Mouse (Mus musculus): ENCODE data around the gene Hnrnpdl.
A peak's percentile ranks its signal among the peaks of the same experiment; 100 is the strongest.

Hnrnpdl gene

DNA sequence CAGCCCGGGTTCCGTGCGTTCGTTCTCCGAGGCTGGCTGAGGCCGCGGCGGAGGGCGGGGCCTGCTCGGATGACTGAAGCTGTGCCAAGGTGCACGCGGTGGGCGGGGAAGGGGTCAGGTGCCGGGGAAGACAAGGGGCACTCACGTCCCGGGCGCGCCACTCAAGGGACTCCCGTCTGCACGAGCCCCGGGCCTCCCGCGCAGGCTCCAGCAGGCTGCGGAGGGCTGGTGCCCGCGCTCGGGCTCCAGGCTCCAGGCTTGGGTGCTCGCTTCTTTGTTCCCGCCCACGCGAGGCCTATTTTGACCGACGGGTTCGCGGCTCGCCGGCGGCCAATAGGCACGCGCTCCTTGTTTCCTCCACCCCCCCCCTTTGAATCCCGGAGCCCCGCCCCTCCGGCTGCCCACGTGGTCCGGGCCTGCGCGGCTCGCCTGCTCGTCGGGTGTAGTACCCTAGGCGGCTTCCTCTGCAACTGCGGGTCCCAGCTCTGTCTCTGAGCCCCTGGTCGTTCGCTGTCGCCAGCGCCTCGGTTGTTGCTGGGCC lies at the start of gene Hnrnpdl, which contains the start of gene Enoph1:
Gene Hnrnpdl, minus strand, starts transcription at position 63 of the 541 bp plus-strand sequence.
Gene Enoph1, plus strand, starts transcription at position 384 of the 541 bp plus-strand sequence.
- peak; percentile 95 for DNase-seq (ENCODE audit: low read depth, low spot score)

- DNase-seq (ENCODE audit: low read depth, low spot score) = peak; percentile 8
Measured at GRCm38 (mm10) chr5:100085097-100085496, 45.6 kb upstream of the Hnrnpdl start.

DNA sequence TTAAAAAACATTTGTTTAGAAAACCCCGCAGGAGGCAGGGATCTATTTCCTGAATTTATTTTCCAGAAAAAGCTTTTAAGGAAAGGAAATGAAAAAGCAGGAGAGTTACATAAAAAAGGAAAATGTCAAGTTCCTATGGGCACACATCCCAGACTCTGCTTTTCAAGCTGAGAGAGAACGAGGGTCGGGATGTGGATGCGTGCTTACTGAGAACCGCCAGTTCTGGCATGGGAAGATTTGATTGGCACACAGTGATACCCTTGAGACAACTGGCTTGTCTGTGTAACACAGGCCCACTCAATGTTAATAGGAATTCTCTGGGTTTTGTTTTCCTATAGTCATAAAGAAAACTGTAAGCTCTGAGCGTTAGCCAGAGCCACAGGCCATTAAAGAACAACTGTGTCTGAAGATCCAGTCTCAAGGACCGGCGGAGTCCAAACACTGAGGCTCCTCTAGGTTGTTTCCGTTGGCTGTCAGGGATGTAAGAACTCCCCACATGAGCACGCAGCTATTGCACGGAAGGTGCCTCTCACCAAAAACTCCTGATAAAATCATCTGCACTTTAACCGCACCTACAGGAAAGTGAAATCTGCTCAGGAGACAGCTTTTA lies 44.6 kb upstream of the Hnrnpdl start:
- DNase-seq (ENCODE audit: low read depth, low spot score) = no peak

- DNase-seq (ENCODE audit: low read depth, low spot score) = no peak
Measured at GRCm38 (mm10) chr5:100082006-100082405, 42.5 kb upstream of the Hnrnpdl start.

DNA sequence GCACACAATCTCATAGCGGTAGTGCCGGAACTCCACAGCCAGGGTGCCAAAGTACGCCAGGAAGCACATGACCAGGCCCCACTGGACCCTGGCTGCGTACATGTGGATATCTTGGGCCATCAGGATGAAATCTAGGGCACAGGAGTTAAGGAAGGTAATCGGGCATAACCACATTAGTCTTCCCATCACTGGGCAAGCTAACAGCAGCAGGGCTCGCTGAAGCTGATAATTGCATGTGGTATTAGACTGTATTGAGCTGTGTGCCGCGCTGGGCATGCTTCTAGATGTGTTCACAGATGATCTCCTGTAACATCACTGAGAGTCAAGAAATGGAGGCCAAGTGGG lies 40.4 kb upstream of the Hnrnpdl start:
- no peak for DNase-seq (ENCODE audit: low read depth, low spot score)

DNA sequence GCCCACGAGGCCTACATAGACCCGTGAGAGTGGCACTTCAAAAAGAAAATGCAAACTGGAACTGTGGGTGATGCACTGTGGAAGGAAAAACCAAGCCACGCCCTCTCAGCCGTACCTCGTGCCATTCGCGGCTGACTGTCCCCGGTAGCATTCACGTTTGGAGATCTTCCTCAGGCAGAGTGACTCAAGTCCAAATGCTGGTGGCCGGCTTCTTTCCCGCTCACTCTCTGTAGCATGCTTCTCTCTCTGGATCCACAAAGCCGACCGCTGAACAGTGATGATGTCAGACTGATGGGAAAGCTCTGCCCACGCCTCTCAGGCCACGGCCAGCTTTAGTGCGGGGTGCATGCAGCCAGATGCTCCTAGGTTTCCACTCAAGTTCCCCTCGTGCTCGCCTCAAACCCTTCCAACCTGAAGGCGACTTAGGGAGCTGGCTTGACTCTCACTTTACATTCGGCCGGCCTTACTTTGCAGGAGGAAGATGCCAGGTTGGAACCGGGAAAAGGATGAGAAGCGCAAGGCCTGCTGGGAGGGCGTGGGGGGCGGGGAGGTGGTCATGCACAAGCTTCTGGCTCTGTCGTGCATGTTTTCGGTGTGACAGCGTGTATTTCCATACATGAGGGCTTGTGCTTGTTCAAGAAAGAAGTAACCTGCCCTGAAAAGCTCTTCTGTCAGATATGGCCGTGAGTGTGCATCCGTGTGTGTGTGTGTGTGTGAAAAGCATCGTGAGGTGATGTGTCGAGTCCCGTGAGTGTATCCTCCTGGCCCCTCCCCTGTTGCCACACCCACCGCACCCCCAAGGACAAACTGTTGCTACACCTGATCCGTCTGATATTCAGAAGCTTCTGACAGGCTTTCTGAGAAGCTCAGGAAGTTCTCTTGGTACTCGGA lies 39.8 kb upstream of the Hnrnpdl start:
- DNase-seq (ENCODE audit: low read depth, low spot score) = no peak

DNA sequence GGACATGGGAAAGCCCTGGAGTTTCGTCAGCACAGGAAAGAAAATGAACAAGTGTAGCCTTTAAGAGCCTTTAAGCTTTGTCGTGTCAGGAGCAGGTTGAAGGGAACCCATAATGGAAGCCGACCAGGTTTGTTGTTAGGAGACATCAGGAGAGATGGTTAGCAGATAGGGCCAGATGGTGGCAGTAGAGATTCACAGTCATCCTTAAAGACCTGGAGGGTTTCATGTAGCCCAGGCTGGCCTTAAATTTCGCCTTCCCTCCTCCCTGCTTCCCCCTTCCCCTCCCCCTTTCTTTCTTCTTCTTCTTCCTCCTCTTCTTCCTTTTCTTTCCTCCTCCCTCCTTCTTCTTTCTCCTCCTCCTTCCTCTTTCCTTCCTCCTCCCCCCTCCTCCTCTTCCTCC lies 35.1 kb upstream of the Hnrnpdl start:
- DNase-seq (ENCODE audit: low read depth, low spot score) = no peak

DNA sequence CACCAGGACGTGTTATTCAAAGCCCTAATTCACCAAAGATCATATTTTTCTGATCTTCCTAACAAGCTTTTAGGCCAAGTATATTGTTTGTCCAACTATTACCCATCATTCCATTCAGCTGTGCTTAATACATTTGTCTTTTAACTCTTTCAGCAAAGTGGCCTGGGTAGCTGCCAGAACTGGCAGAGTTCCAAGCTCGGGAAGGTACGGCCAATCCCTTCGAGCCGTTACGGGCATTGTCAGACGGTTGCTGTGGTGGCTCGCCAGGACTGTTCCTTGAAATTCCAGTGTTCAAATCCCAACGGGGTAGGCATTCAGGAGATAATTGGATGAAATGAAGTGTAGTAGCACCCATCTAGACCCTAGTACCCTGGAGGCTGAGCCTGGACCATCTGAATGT lies 33.1 kb upstream of the Hnrnpdl start:
- no peak for DNase-seq (ENCODE audit: low read depth, low spot score)

- no peak for DNase-seq (ENCODE audit: low read depth, low spot score)
Measured at GRCm38 (mm10) chr5:100071541-100071940, 32.1 kb upstream of the Hnrnpdl start.

DNA sequence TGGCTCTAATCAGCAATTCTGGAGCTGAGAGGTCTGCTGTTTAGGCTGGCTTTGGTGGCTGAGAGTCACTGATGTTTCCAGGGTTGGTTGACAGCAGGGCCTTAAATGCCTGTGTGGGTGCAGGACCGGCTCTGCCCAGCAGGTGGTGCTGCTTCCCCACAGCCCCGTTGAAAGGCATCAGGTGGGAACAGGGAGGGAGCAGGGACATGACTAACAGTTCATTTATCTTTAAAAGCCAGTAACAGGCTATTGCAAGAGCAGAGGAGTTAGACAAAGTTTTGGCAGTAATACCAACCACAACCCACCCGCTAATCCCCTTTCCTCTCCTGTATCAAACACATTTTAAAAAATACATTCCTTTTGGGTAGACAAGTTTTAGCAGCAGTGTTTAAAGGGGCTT lies 30.8 kb upstream of the Hnrnpdl start:
- DNase-seq (ENCODE audit: low read depth, low spot score) = peak; percentile 83

DNA sequence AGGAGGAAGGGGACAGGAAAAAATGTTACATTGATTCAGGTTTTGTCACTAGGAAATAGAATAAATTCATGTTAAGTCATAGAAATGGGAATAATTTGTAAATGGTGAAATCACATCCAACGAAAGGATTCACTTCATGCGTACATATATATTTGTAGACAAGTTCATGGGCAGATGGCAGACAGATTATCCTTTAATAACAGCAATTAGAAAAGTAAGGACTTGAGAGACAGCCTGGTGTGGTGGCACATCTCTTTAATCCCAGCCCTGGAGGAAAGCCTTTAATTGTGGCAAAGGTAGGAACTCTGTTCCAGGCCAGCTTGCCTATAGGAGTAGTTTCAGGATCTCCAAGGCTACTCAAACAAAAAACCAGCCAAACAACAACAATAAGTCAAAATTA lies 30.1 kb upstream of the Hnrnpdl start:
- no peak for DNase-seq (ENCODE audit: low read depth, low spot score)

DNA sequence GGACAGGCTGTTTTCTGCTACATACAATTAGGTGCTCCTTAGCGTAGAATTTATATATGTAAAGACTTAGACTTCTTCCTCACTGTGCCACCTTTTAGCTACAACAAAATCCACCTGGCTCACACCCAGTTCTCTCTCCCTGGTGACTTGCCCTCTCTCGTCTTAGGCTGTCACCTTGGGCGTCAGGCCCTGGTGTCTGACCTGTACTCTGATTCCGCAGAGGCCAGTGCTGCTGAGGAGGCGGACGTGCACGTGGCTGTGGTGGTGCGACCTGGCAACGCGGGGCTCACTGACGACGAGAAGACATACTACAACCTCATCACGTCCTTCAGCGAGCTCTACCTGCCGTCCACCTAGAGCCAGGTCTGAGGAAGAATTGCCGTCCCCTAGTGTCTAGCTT lies 28.1 kb upstream of the Hnrnpdl start:
- no peak for DNase-seq (ENCODE audit: low read depth, low spot score)

DNA sequence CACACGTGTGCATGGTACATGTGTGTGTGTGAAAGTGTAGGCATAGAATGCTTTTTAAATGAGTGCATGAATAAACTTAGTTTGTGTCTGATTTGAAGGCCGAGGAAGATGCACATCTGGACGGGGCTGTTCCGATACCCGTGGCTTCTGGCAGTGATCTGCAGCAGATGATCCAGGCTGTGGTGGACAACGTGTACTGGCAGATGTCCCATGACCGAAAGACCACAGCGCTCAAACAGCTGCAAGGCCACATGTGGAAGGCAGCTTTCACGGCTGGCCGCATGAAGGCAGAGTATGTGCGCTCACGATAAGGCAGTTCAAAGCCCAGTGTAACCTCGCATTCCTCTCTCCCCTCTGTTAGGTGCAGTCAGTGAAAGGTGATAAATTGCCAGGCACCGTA lies 21.4 kb upstream of the Hnrnpdl start:
- no peak for DNase-seq (ENCODE audit: low read depth, low spot score)

GRCm38 (mm10) chr5:100059326-100059725 lies 19.9 kb upstream of the Hnrnpdl start:
- no peak for DNase-seq (ENCODE audit: low read depth, low spot score)

- DNase-seq (ENCODE audit: low read depth, low spot score) = no peak
Measured at GRCm38 (mm10) chr5:100058729-100059128, 19.3 kb upstream of the Hnrnpdl start.

GRCm38 (mm10) chr5:100057461-100058209 lies 18.2 kb upstream of the Hnrnpdl start:
- no peak for DNase-seq (ENCODE audit: low read depth, low spot score)

DNA sequence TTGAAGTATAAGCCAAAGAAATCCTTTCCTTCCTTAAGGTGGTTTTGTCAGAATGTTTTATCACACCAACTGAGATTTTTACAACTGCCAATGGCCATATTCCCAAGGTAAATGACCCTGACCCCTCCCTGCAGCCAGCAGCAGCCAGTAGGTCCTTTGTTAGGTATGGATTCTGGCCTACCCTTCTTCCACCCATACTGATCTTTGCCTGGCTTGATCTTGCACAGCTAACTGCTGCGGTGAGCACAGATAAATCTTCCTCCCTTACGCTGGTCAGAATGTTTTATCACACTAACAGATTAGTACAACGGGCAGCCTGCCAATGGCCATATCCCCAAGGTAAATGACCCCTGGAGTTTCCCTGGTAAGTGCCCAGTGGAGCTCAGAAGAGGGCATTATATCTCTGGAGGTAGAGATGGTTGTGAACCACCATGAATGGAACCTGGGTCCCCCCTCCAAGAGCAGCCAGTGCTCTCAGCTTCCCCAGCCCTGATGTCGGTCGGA lies 16.5 kb upstream of the Hnrnpdl start:
- DNase-seq (ENCODE audit: low read depth, low spot score) = no peak

DNA sequence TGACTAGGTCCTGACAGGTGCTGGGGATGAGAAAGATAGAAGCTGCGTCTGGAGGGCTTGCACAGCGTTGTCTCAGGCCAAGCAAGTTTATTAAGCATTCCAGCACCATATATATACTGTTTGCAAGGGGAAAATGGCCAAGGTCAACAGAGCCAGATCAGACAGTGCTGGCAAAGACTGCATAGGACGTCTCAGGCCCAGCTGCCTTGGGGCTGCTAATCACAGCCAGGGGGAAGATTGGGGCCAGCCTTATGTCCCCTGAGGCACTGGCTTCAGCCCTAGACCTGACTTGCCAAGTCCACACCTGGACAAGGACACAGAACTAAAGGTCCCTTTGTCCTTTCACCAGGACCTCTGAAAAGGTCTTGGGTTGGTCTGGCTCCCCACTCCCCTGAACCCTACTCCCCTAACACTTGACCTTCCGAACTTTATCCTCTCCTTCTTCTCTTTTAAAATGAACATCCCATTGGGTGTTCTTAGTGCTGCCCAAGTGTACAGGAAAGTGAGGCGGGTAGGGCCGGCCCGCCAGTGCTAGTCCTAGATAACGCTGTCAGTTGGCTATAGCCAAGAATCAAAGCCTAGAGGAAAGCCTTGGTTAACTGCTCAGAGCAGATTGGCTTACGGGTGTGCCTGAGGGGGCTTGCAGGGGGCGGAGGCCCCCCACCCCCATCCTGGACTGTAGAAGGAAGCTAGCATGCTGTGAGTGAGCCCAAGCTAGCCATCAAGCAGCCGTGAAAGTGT lies 15.5 kb upstream of the Hnrnpdl start:
- no peak for DNase-seq (ENCODE audit: low read depth, low spot score)

GRCm38 (mm10) chr5:100052728-100053127 lies 13.3 kb upstream of the Hnrnpdl start:
- DNase-seq (ENCODE audit: low read depth, low spot score) = no peak

- DNase-seq (ENCODE audit: low read depth, low spot score) = no peak
Measured at GRCm38 (mm10) chr5:100049904-100050303, 10.4 kb upstream of the Hnrnpdl start.

- DNase-seq (ENCODE audit: low read depth, low spot score) = no peak
Measured at GRCm38 (mm10) chr5:100047871-100048270, 8.4 kb upstream of the Hnrnpdl start.
